Mouse (Mus musculus): ENCODE results near the gene Snrpd3. TPM values are rescaled to one million over a fixed set of nuclear protein-coding genes. Genes with fewer than 3 reads are reported as not detected.

Gene Snrpd3
- total RNA-seq, 1 experiment from 2014 or later = 82.5 TPM

DNA sequence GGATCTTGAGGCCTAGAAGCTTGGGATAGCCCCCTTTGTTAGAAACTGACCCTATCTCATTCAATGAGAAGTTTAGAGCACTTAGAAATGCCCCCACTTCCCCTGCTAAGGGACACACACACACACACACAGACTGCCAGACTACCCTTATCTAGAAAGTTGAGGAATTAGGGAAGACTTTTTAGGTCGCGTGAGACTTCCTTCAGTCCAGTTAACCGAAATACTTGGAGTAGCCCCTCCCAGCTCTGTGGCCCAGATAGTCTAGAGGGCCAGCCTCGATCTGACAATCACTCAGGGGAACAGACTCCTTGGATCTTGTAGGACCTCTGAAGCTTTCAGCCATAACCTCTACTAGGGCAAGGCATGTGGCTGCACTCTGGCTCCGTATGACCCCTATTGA lies 50.7 kb downstream of the Snrpd3 start:
- DNase-seq = no peak

DNA sequence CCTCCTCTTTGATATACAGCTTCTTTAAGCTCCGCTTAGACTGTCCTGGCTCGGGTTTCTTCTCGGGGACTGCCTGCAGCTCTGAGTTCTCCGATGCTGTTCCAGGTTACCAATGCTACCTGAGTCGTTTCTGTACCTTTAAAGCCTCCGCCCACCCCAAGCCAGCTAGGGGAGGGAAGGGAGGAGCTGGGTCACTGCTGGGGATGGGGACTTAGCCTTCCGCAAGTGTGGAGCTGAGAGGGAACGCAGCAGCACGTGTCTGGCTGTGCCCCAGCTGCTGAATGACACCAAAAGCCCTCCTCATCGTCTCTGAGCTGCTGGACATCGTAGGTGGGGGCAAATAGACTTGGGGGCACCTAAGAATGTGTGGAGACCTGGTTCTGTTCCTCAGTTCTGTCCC lies 51.1 kb downstream of the Snrpd3 start:
- DNase-seq = no peak

DNA sequence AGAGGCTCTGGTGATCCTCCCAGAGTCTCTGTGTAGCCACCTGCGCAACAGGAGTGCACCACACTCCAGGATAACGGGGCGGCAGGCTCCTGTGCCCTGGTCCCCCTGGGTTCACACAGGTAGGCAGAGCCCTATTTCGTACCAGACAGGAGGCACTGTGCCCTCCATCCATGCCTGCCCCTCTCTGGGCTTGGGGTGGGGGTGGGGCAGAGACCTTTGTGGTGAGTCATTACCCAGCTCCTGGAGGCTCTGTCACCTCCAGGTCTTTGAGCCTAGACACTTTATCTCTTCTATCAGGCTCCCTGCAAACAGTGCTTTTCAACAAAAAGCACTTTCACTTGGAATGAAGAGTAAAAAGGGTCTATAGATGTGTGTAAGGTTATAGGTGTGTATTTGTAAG lies 51.5 kb downstream of the Snrpd3 start:
- no peak for DNase-seq

DNA sequence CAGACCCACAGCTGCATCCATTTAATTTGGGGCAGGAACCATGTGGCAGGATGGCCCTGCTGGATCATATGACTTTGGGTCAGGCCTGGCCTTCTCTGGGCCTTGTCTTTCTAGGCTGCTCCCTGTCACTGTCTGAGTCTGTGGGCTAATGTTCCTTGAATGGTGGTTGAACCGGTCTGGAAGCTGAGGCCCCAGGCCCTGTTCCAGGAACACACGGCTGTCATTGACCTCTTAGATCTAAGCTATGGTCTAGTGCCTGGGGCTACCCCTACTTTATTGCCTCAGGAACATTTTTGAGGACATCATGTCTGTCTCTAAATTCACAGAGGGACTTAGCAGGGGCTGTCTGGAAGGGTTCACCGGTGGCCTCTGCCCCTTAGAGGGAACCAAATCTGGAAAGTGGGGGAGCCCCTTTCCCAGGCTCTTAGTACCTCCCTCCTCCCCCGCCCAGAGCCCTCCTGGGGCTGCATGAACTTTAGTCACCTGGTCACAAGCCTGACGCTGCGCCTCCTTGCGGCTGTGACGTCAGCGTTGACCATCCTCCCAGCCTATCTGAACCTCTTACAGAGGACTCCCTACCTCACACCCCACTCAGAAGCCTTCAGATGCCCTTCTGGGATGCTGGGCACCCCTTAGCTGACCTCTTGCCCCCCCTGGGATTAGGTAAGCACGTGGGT lies 53.8 kb downstream of the Snrpd3 start:
- DNase-seq = no peak

DNA sequence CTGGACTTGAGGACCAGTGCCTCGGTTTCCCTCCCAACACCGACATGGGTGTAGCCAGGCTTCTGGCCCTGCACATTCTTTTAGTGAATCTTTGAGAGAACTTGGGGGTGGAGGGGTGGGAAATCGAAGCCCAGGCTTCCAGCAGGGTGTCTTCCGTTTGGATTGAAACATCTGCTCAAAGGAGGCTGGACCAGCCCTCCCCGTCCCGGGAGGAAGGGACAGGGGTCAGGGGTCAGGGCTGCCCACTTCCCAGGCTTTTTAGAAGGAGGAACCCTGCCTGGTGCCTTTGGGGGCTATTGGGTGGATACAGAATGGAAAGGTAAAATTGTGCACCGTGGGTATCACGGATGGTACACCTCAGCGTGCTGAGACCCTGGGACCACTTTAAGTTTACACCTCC lies 54.6 kb downstream of the Snrpd3 start:
- no peak for DNase-seq

DNA sequence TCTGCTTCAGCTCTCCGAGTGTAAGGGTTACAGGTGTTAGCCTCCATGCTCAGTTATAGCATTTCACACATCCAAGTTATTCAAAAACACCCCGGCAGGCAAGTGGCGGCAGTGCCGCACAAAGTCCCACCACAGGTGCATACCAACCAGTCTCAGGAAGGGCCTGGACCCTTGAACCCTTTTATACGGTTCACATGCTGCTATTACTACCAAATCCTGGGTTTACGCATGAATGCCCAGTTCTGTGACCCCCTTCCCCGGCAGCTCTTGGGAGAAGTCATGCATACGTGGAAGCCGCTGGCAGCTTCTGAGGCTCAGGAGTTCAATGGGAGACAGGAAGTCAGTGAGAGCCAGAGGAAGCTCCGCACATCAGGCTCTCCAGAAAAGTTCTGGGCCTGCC lies 55.8 kb downstream of the Snrpd3 start:
- no peak for DNase-seq

DNA sequence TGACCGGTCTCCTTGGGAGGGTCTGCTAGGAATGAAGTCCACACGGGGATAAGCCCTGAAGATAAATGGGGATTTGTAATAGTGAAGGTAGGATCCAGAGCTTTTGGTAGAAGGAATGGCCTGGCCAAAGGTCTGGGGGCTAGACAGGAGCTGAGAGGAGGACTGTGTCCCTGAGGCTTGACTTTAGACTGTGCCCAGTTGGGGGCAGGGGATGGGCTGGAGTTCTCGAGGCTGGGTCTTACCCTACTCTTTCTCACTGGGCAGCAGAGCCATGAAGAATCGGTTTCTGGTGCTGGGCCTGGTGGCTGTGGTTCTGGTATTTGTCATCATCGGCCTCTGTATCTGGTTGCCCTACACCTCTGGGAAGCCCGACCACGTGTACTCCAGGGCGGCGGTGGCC lies 56.6 kb downstream of the Snrpd3 start:
- DNase-seq = no peak

DNA sequence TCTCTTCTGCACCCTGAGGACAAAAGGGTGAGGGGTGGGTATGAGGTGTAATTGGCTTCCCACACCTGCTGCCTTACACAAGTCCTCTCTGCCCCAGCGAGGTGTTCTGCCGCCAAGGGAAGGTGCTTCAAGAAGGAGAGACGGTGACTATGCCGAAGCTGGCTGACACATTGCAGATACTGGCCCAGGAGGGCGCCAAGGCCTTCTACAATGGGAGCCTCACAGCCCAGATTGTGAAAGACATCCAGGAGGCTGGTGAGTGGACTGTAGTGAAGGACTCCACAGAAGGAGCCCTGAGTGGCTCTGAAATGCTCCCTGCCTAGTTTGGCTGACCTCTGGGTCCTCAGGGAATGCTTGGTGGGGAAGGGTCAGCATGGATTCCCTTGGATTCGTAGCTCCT lies 61.8 kb downstream of the Snrpd3 start:
- DNase-seq = no peak

DNA sequence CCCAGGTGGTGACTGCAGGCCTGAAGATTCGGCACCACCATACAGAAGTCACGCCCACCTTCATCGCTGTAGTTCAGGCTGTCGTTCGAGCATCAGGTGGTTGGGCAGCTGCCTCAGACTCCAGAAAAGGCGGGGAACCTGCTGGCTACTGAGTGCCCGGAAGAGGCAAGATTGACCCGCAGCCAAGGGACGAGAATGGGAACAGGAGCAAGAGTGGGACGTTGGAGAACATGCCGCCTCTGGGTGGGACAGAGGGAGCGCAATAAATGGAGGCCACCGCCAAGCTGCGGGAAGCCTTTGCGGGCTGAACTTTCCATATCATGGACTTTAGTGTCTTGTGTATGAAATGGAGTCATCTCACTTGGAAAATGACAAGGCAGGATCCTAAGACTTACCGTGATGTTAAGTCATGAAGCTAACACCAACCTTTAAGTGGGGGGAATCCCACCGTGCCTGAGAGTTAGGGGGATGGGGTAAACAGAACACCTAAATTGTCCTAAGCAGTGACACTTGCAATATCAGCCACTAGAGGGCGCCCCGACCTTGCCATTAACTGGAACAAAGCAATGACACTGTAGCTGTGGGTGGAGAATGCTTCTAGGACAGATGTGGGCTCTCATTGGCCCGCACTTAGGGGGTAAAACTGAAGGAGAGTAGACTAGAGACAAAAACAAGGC lies 68.7 kb downstream of the Snrpd3 start:
- DNase-seq = peak; percentile 90

DNA sequence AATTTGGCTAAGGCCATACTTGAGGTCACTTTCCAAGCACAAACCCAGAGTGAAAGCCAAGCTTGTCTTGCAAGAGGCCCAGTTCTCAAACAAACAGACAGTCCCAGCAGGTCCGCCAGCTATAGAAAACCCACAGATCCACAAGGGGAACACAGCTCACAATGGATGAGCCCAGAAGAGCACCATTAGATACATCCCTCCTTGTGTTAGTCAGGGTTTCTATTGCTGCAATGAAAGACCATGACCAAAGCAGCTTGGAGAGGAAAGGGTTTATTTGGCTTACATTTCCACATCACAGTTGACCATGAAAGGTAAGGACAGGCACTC lies 69.2 kb downstream of the Snrpd3 start:
- no peak for DNase-seq

Other genes starting within 250 kb of the Snrpd3 start
- gene Adora2a, start 200.7 kb upstream of the Snrpd3 start, total RNA-seq (2021) = 3.4 and 4.3 TPM in 2 replicates
- gene Upb1, start 116.4 kb upstream of the Snrpd3 start, total RNA-seq (2021) = 0.36 and 3.0 TPM in 2 replicates
- gene Gucd1, start 421 bp downstream of the Snrpd3 start, total RNA-seq (2021) = 28.8 and 32.0 TPM in 2 replicates
- gene Lrrc75b, start 42.8 kb downstream of the Snrpd3 start, total RNA-seq (2021) = 0.67 TPM in 1 of 2 replicates, not detected in the other
- gene Ggt1, start 44.1 kb downstream of the Snrpd3 start, total RNA-seq (2021) = not detected in 2 replicates
- gene Ggt5, start 71.8 kb downstream of the Snrpd3 start, total RNA-seq (2021) = 5.9 and 6.8 TPM in 2 replicates
- 5.9 and 8.9 TPM in 2 replicates for gene Susd2, start 126.5 kb downstream of the Snrpd3 start, total RNA-seq (2021)
- 34.3 and 40.7 TPM in 2 replicates for gene Cabin1, start 246.8 kb downstream of the Snrpd3 start, total RNA-seq (2021)